Mouse (Mus musculus): ENCODE results near the gene Srp68.

Gene Srp68

GRCm38 (mm10) chr11:116274045-116274666 is at the start of gene Srp68:
Srp68 (minus strand) TSS chr11:116274217.
- DNase-seq (ENCODE audit: low read depth, low spot score) = peak; percentile 91

- DNase-seq (ENCODE audit: low read depth, low spot score) = peak; percentile 72
These were observed 45.0 kb upstream of the Srp68 start for GRCm38 (mm10) chr11:116318719-116319659.

- DNase-seq (ENCODE audit: low read depth, low spot score) = no peak
These were observed 38.3 kb upstream of the Srp68 start for GRCm38 (mm10) chr11:116312359-116312758.

GRCm38 (mm10) chr11:116311169-116311568 is 37.2 kb upstream of the Srp68 start:
- no peak for DNase-seq (ENCODE audit: low read depth, low spot score)

GRCm38 (mm10) chr11:116309601-116310000 is 35.6 kb upstream of the Srp68 start:
- DNase-seq (ENCODE audit: low read depth, low spot score) = no peak

GRCm38 (mm10) chr11:116307762-116308531 is 33.9 kb upstream of the Srp68 start:
- no peak for DNase-seq (ENCODE audit: low read depth, low spot score)

GRCm38 (mm10) chr11:116307019-116307725 is 33.2 kb upstream of the Srp68 start, which contains the start of gene Exoc7:
Exoc7 (minus strand) TSS chr11:116307233.
- no peak for DNase-seq (ENCODE audit: low read depth, low spot score)

GRCm38 (mm10) chr11:116306126-116306982 is 32.3 kb upstream of the Srp68 start:
- DNase-seq (ENCODE audit: low read depth, low spot score) = peak; percentile 91

GRCm38 (mm10) chr11:116305423-116305822 is 31.4 kb upstream of the Srp68 start:
- DNase-seq (ENCODE audit: low read depth, low spot score) = no peak

- no peak for DNase-seq (ENCODE audit: low read depth, low spot score)
These were observed 24.6 kb upstream of the Srp68 start for GRCm38 (mm10) chr11:116298621-116299020.

- no peak for DNase-seq (ENCODE audit: low read depth, low spot score)
These were observed 24.2 kb upstream of the Srp68 start for GRCm38 (mm10) chr11:116298221-116298620.

- DNase-seq (ENCODE audit: low read depth, low spot score) = no peak
These were observed 23.0 kb upstream of the Srp68 start for GRCm38 (mm10) chr11:116297017-116297416.

- no peak for DNase-seq (ENCODE audit: low read depth, low spot score)
These were observed 22.2 kb upstream of the Srp68 start for GRCm38 (mm10) chr11:116296191-116296734.

GRCm38 (mm10) chr11:116294319-116294718 is 20.3 kb upstream of the Srp68 start:
- DNase-seq (ENCODE audit: low read depth, low spot score) = peak; percentile 76

- no peak for DNase-seq (ENCODE audit: low read depth, low spot score)
These were observed 19.6 kb upstream of the Srp68 start for GRCm38 (mm10) chr11:116293538-116294137.

GRCm38 (mm10) chr11:116292401-116292800 is 18.4 kb upstream of the Srp68 start:
- DNase-seq (ENCODE audit: low read depth, low spot score) = no peak

GRCm38 (mm10) chr11:116290556-116290955 is 16.5 kb upstream of the Srp68 start:
- DNase-seq (ENCODE audit: low read depth, low spot score) = no peak

GRCm38 (mm10) chr11:116287351-116287750 is 13.3 kb upstream of the Srp68 start:
- no peak for DNase-seq (ENCODE audit: low read depth, low spot score)

- DNase-seq (ENCODE audit: low read depth, low spot score) = no peak
These were observed 11.8 kb upstream of the Srp68 start for GRCm38 (mm10) chr11:116285770-116286191.

GRCm38 (mm10) chr11:116283982-116284381 is 10.0 kb upstream of the Srp68 start:
- DNase-seq (ENCODE audit: low read depth, low spot score) = no peak
